Mouse (Mus musculus): Measurements from ENCODE around the gene Thoc6.

- TF ChIP-seq CTCF (IDR thresholded peaks at IDR 0.05; ENCODE audit: low read depth) (no peak), EP300 (IDR thresholded peaks at IDR 0.05; ENCODE audit: low read depth) (no peak)
Measured at GRCm38 (mm10) chr17:23627813-23628212, 45.9 kb downstream of the Thoc6 start.

Data from liver, postnatal 0 days (tissue).